Mouse (Mus musculus) kidney, embryonic 14.5 days (tissue): ENCODE measurements around the gene Pmp22. TPM values are rescaled to one million over a fixed set of nuclear protein-coding genes. Genes with fewer than 3 reads are reported as not detected.

Source experiments
- ATAC-seq: fragments of 200-750 bp; cut with Nextera tagmentation; 2 replicates; pipeline ENCODE4 v1.8.0; 2017; ENCODE audit warnings: moderate number of reproducible peaks, mild to moderate bottlenecking, moderate TSS enrichment, moderate library complexity; ENCODE audit not compliant: low FRiP score, low TSS enrichment
- H3K27ac ChIP-seq: fragments of 300-500 bp; sonication (generic); 2 replicates; pipeline ENCODE4 v1.5.1; 2014; ENCODE audit warnings: low read depth, mild to moderate bottlenecking, low read length, moderate library complexity, mixed read lengths
- H3K27me3 ChIP-seq: fragments of 300-500 bp; sonication (generic); 2 replicates; pipeline ENCODE4 v1.6.1; 2014; ENCODE audit warnings: mild to moderate bottlenecking, low read length; ENCODE audit not compliant: control insufficient read depth, insufficient read depth
- H3K36me3 ChIP-seq: fragments of 300-500 bp; sonication (generic); 2 replicates; pipeline ENCODE4 v1.6.1; 2014; ENCODE audit warnings: low read length, mixed read lengths; ENCODE audit not compliant: control insufficient read depth, insufficient read depth
- H3K4me1 ChIP-seq: fragments of 300-500 bp; sonication (generic); 2 replicates; pipeline ENCODE4 v1.6.1; 2014; ENCODE audit warnings: low read length, mixed read lengths; ENCODE audit not compliant: control insufficient read depth, insufficient read depth
- H3K4me2 ChIP-seq: fragments of 300-500 bp; sonication (generic); replicated peaks from 2 replicates; pipeline ENCODE4 v1.6.1; 2014; ENCODE audit warnings: low read depth, mild to moderate bottlenecking, low read length
- H3K4me3 ChIP-seq: fragments of 300-500 bp; sonication (generic); 2 replicates; pipeline ENCODE4 v1.5.1; 2014; ENCODE audit warnings: mild to moderate bottlenecking, low read length
- H3K9ac ChIP-seq: fragments of 300-500 bp; sonication (generic); 2 replicates; pipeline ENCODE4 v1.6.1; 2014; ENCODE audit warnings: low read depth, mild to moderate bottlenecking, low read length, moderate library complexity
- H3K9me3 ChIP-seq: fragments of 300-500 bp; sonication (generic); 2 replicates; pipeline ENCODE4 v1.6.1; 2016; ENCODE audit warnings: low read length; ENCODE audit not compliant: control insufficient read depth
- WGBS: fragments of 180-500 bp; shearing (Covaris S2); extraction: QIAGEN DNeasy Blood & Tissue Kit; methylation state at CpG from one replicate; pipeline ENCODE4 v1.1.7; 2014; 5-methylcytosine and 5-hydroxymethylcytosine counted together
- polyA plus RNA-seq: library from polyadenylated mRNA; unstranded; fragments of >200 nt; fragmentation: Nextera tagmentation; extraction: Ambion mirVana; gene quantifications from 2 replicates; pipeline ENCODE4 v1.2.1, GENCODE M21; 2014

Gene Pmp22
- polyA plus RNA-seq, 1 experiment from 2014 or later: 68.1 TPM

DNA sequence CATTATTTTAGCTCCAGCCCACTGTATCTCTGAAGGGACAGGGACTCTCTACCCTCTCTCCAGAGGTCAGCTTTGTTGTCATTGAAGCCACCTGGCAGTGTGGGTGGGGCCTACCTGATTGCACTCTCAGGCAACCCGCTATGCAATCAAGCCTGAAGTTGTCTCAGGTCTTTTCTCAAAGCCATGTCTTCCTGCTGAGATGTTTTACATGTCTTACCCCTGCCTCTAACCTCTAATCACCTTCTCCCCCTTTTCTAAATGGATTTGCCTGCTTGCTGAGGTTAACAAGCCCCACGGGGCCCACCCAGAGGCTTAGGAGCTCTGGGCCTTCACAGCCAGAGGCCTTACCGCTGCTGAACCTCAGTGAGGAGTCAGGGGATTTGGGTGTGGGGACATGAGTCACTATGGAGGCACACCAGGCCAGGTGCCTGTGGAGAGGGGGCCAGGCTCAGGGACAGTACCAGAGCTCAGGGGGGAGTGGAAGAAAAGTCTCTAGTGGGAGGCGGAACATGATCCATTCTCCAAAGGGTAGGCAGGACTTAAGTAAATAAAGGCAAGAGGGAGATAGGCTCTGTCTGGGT is 8.1 kb downstream of the Pmp22 start:
- H3K9me3 ChIP-seq: no peaks in the 10 kb centered on the region
- no peak overlapping the region for H3K4me2 ChIP-seq
- H3K4me1 ChIP-seq: peaks cover 12% of the 10 kb centered on the region; the same call in 1 of the 2 replicates
- 73% methylated on average over 4 of the region's 4 CpGs for WGBS
- H3K4me3 ChIP-seq: no peak overlapping the region
- peaks cover 10% of the 10 kb centered on the region; the same call in 1 of the 2 replicates for H3K27me3 ChIP-seq
- ATAC-seq: no peak
- H3K27ac ChIP-seq: no peak overlapping the region
- H3K36me3 ChIP-seq: peaks cover 7% of the 10 kb centered on the region; the same call in 1 of the 2 replicates
- H3K9ac ChIP-seq: no peak overlapping the region

DNA sequence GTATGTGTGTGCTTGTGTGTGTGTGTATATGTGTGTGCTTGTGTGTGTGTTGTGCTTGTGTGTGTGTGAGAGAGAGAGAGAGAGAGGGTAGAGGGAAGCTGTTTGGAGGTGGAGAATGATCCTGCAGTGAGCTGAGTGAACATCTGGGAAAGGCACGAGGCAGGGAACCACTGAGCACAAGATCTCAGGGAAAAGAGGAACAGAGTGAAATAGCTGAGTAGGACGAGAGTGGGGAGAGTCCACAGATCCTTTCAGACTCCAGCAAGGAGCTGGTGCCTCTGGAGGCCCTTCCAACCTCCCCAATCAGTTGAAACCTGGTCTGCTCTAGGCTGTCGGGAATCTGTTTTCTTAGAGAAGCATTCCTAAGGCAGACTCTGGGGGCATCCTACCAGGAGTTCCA is 10.0 kb downstream of the Pmp22 start:
- peaks cover 6% of the 10 kb centered on the region; the same call in 1 of the 2 replicates for H3K27me3 ChIP-seq
- no peak overlapping the region for H3K9ac ChIP-seq
- peaks cover 7% of the 10 kb centered on the region; the same call in 1 of the 2 replicates for H3K36me3 ChIP-seq
- no peak overlapping the region for H3K27ac ChIP-seq
- H3K4me2 ChIP-seq: no peak overlapping the region
- WGBS: 62% methylated on average over 3 of the region's 3 CpGs
- no peaks in the 10 kb centered on the region for H3K9me3 ChIP-seq
- H3K4me1 ChIP-seq: 0 out of 2 replicates have a peak, but pooled peaks cover 5% of the 10 kb centered on the region
- H3K4me3 ChIP-seq: no peak overlapping the region
- no peak for ATAC-seq

DNA sequence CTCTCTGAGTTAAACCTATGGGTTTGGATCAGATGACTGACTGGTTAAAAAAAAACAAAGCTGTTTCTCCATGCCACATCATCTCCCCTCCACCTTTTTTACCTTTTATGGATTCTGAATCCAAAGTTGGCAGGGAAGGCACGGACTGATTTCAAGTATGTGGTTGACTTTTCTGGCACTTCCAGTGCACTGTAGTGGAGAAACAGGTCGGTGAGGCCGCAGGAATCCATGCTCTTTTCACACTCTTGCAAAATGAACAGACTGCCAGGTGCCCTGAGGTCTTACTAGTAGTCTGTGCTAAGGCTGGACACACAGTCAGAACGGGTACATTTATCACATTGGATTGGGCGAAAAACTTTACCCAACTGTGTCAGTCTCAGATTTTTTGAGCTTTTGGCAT is 13.5 kb downstream of the Pmp22 start:
- H3K27me3 ChIP-seq: no peaks in the 10 kb centered on the region
- no peak overlapping the region for H3K4me3 ChIP-seq
- H3K36me3 ChIP-seq: peaks cover 4% of the 10 kb centered on the region; the same call in 1 of the 2 replicates
- 0 out of 2 replicates have a peak, but pooled peaks cover 5% of the 10 kb centered on the region for H3K4me1 ChIP-seq
- no peak overlapping the region for H3K9ac ChIP-seq
- H3K4me2 ChIP-seq: no peak overlapping the region
- no peak overlapping the region for H3K27ac ChIP-seq
- ATAC-seq: no peak
- WGBS: 87% methylated on average over 5 of the region's 5 CpGs
- no peaks in the 10 kb centered on the region for H3K9me3 ChIP-seq

DNA sequence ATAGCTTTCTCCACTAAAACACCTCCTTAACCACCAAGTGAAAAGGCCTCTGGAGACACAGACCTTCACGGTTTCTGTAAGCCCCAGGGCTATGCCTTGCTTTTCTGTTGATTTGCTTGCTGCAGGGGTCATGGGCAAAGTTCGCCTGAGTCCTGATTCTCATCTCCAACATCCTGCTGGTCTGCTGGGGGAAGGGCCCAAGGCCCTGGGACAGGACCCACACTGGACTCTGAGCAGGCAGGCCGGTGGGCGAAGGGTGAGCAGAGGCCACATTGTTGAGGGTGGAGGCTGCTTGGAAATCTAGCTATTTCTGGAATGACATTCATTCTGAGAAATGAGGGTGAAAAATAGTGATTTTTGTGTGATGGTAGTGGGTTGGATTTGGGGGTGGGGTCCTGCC is 14.0 kb downstream of the Pmp22 start:
- Histone ChIP-seq H3K27me3 (no peaks in the 10 kb centered on the region), H3K4me2 (no peak overlapping the region), H3K9ac (no peak overlapping the region), H3K4me3 (no peak overlapping the region), H3K9me3 (no peaks in the 10 kb centered on the region), H3K27ac (no peak overlapping the region), H3K4me1 (0 out of 2 replicates have a peak, but pooled peaks cover 5% of the 10 kb centered on the region), H3K36me3 (peaks cover 4% of the 10 kb centered on the region; the same call in 1 of the 2 replicates)
- no peak for ATAC-seq
- WGBS: 79% methylated on average over 4 of the region's 4 CpGs

GRCm38 (mm10) chr11:63143486-63143885 is 14.7 kb downstream of the Pmp22 start:
- no peaks in the 10 kb centered on the region for H3K27me3 ChIP-seq
- H3K4me3 ChIP-seq: no peak overlapping the region
- no peak for ATAC-seq
- no peak overlapping the region for H3K27ac ChIP-seq
- no peaks in the 10 kb centered on the region for H3K9me3 ChIP-seq
- WGBS: 73% methylated on average over 8 of the region's 8 CpGs
- H3K4me1 ChIP-seq: 0 out of 2 replicates have a peak, but pooled peaks cover 5% of the 10 kb centered on the region
- peaks cover 4% of the 10 kb centered on the region; the same call in 1 of the 2 replicates for H3K36me3 ChIP-seq
- no peak overlapping the region for H3K4me2 ChIP-seq
- H3K9ac ChIP-seq: no peak overlapping the region

DNA sequence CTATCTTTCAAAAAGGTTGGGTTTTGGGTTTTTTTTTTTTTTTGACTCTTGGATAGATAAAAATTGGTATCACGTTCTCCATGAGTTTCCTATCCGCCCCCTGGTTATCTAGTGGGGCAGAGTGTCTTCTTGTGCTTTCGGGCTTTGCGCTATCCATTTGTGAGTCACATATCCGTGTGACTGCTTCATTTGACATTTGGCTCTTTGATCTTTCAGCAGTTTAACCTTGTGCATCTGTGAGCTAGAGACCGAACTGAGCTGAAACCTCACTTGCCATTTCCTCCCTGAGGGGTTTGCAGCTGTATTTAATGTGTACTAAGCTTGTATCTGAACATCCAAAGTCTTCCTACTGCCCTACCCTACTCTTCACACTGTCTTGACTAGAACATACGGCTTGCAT is 17.8 kb downstream of the Pmp22 start:
- no peak for ATAC-seq
- Histone ChIP-seq H3K27me3 (no peaks in the 10 kb centered on the region), H3K36me3 (peaks cover 2% of the 10 kb centered on the region; the same call in 1 of the 2 replicates), H3K9me3 (no peaks in the 10 kb centered on the region), H3K4me2 (no peak overlapping the region), H3K4me3 (no peak overlapping the region), H3K4me1 (0 out of 2 replicates have a peak, but pooled peaks cover 5% of the 10 kb centered on the region), H3K27ac (no peak overlapping the region), H3K9ac (no peak overlapping the region)
- 55% methylated on average over 7 of the region's 7 CpGs for WGBS

DNA sequence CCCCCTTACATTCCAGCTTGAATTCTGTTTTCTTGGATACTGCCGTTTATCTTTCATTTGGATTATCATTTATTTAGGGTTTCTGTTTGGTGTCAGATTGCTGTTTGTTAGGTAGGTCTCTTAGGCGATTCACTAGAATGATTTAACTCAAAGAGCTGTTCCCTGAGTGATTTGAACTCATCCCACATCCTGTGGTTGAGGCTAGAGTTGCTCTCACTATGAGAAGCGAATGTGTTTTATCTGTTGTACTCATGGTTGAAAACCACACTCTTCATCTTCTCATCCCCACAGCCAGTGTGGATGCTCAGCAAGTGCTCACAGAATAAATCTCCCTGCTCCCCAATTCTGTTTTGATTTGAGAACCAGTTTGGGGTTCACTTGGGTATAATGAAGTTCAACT is 19.5 kb downstream of the Pmp22 start:
- no peak for ATAC-seq
- 0 out of 2 replicates have a peak, but pooled peaks cover 5% of the 10 kb centered on the region for H3K4me1 ChIP-seq
- H3K4me2 ChIP-seq: no peak overlapping the region
- no peaks in the 10 kb centered on the region for H3K27me3 ChIP-seq
- H3K9me3 ChIP-seq: no peaks in the 10 kb centered on the region
- no peak overlapping the region for H3K4me3 ChIP-seq
- H3K36me3 ChIP-seq: no peaks in the 10 kb centered on the region; the same call in 1 of the 2 replicates
- no peak overlapping the region for H3K9ac ChIP-seq
- 84% methylated on average over 3 of the region's 3 CpGs for WGBS
- H3K27ac ChIP-seq: no peak overlapping the region

GRCm38 (mm10) chr11:63151857-63152256 is 23.1 kb downstream of the Pmp22 start:
- Histone ChIP-seq H3K27ac (no peak overlapping the region), H3K4me3 (no peak overlapping the region), H3K27me3 (no peaks in the 10 kb centered on the region), H3K36me3 (peaks cover 4% of the 10 kb centered on the region; the same call in 1 of the 2 replicates), H3K4me1 (no peaks in the 10 kb centered on the region), H3K9ac (no peak overlapping the region), H3K9me3 (no peaks in the 10 kb centered on the region), H3K4me2 (no peak overlapping the region)
- no peak for ATAC-seq
- WGBS: 74% methylated on average over 5 of the region's 5 CpGs

- 87% methylated on average over 4 of the region's 4 CpGs for WGBS
- Histone ChIP-seq H3K27ac (no peak overlapping the region), H3K4me3 (no peak overlapping the region), H3K9me3 (no peaks in the 10 kb centered on the region), H3K9ac (no peak overlapping the region), H3K4me2 (no peak overlapping the region), H3K36me3 (peaks cover 7% of the 10 kb centered on the region; the same call in 1 of the 2 replicates), H3K4me1 (no peaks in the 10 kb centered on the region), H3K27me3 (no peaks in the 10 kb centered on the region)
- no peak for ATAC-seq
Measured at GRCm38 (mm10) chr11:63157117-63157516, 28.3 kb downstream of the Pmp22 start.
